Mouse (Mus musculus) cerebellum, adult 18-20 months (tissue): ENCODE results near the gene Tsen15.
"Not testable (repeated sequence)": the region's sequence is repeated elsewhere in the genome, so short reads cannot be mapped to it uniquely, and the experiment has no call there.

Experiments used
- DNase-seq, 2 experiments: peaks; one replicate each; pipeline ENCODE4 v3.0.0; 2021

Gene Tsen15

DNA sequence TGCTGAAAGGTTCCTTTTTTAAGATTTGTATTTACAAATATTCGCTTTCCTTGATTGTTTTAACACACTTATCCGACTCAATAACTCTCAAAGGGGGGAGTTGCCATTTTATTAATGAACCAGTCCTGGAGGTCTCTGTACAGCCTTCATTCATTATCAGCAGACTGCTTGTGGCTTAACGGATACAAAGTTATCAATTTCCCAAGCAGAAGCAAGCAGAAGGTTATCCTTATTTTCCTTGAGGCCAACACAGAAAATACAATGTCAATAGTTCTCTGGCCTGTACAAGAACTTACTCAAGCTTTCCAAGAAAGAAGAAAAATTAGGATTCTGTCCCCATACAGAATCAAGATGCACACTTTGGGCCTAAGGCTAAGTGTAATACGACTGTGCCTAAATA is 795 bp downstream of the Tsen15 start:
- not testable (repeated sequence) for DNase-seq

DNA sequence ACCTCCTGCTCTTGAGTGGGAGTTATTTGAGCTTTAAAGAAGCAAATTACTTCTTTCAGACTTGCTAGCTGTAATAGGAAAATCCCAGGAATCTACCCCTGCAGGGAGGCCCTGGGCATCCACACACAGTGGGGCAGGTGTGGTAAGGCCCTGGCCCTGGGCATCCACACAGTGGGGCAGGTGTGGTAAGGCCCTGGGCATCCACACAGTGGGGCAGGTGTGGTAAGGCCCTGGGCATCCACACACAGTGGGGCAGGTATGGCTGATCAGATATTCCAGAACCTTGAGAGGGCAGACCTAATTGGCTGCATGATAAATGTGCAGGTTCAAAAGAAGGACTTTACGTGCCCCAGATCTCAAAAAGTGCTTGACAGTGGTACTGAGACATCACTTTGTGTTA is 1.9 kb downstream of the Tsen15 start:
- no peak for DNase-seq

DNA sequence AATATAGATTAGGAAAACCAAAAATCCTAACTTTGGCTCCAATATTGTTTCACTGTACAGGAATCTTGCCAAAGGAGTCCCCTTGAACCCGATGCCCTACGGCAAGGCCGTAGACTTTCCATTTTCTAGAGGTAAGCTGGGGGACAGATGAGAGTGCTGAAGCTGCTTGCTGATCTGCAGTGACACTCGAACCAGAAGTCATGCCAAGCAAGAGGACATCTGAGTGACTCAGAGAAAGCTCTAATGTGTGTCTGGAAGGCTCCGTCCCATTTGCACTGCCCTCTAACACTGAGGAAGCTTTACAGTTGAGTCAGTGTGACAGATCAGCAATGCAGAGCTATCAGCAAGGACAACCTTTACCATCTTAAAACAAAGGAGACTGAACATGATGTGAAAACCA is 8.2 kb downstream of the Tsen15 start:
- DNase-seq = no peak

GRCm38 (mm10) chr1:152369139-152369538 is 17.3 kb downstream of the Tsen15 start:
- peak; percentile 77 to 78 for DNase-seq

- DNase-seq = peak; percentile 47 to 50
These were observed 18.0 kb downstream of the Tsen15 start for GRCm38 (mm10) chr1:152368311-152369088.

DNA sequence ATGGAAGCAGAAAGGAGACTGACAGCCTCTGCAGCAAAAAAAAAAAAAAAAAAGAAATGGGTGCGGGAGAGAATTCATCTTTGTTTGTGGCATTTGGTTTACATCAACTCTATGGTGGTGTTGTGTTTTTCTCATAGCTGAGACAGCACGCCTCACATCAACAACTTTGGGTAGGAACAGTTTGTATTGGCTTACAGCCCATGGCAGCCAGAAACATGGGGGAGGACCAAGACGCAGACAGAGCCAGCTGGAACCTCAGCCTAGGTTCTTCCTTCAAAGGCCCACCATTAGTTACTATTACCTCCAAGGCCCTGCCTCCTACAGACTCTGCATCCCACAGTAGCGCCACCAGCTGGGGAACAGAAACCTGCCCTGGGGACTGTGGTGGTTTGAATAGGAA is 29.8 kb downstream of the Tsen15 start:
- DNase-seq = no peak

DNA sequence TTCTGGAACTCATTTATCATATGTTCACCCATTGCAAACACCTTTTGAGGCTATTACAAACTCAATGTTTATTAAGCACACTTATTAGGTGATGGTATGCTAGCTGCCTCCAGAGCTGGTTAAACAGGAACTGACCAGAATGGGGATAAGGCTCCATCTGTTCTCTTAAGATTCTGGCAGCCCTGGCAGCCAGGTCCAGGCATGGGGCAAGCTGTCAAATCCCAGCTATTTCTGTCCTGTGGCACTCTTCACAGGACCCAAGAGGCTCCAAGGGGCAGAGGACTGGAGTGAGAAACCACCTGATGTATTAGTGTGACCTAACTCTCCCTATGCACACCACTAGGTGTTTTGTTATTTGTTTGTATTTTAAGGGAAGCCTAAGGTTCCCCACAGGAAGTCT is 38.5 kb downstream of the Tsen15 start:
- DNase-seq = peak; percentile 80 to 90

GRCm38 (mm10) chr1:152324024-152324423 is 62.5 kb downstream of the Tsen15 start:
- no peak for DNase-seq
